Mouse (Mus musculus) olfactory bulb, adult 2 months (tissue): ENCODE data around the gene Tenm2. TPM values are rescaled to one million over a fixed set of nuclear protein-coding genes. Genes with fewer than 3 reads are reported as not detected.

Experiments
- H3K27ac ChIP-seq: fragments of 200-500 bp; 2 replicates; pipeline ENCODE4 v1.5.1; 2012; ENCODE audit warnings: low read depth, low read length; ENCODE audit not compliant: insufficient read depth
- H3K4me1 ChIP-seq: fragments of 200-500 bp; 2 replicates; pipeline ENCODE4 v1.6.1; 2012; ENCODE audit warnings: low read length; ENCODE audit not compliant: control insufficient read depth, insufficient read depth
- H3K4me3 ChIP-seq: fragments of 200-500 bp; 2 replicates; pipeline ENCODE4 v1.5.1; 2012; ENCODE audit warnings: mild to moderate bottlenecking, low read depth, low read length, moderate library complexity; ENCODE audit not compliant: insufficient read depth
- CTCF ChIP-seq: fragments of 200-500 bp; IDR thresholded peaks from 2 replicates; pipeline ENCODE4 v1.5.1; 2012; ENCODE audit warnings: low read depth, mild to moderate bottlenecking, low read length, moderate library complexity; ENCODE audit not compliant: insufficient read depth
- POLR2A ChIP-seq: fragments of 200-500 bp; IDR thresholded peaks from 2 replicates; pipeline ENCODE4 v1.6.1; 2012; ENCODE audit warnings: mild to moderate bottlenecking, low read depth, low read length, moderate library complexity; ENCODE audit not compliant: insufficient read depth
- WGBS: fragments of 180-500 bp; shearing (Covaris S2); methylation state at CpG from one replicate; pipeline ENCODE4 v1.1.7; 2018; 5-methylcytosine and 5-hydroxymethylcytosine counted together
- polyA plus RNA-seq: library from polyadenylated mRNA; stranded (reverse); fragments of >200 nt; gene quantifications from 2 replicates; pipeline ENCODE4 v1.2.4, GENCODE M21; 2012; ENCODE audit warnings: low replicate concordance; ENCODE audit not compliant: missing spikeins, insufficient read depth, insufficient read length

The Tenm2 gene
- polyA plus RNA-seq, 1 experiment, result not detected

DNA sequence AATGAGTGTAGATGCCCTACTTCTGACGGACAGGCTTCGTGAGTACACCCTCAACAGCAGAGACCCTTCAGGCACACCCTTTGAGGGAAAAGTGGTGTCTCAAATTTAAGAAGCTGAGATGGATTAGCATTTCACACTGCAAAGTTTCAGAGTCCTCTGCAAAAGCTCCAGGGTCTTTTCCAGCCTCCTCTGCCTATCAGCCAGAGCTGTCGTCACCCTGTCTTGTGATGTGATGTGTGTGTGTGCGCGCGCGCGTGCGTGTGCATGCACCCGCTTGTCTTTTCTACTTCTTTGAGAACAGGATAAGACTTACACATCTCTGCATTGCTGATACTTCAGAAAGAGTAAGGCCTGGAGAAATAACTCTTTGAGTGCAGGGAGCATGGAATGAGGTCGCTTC, 1179.2 kb downstream of the Tenm2 start:
- no peak overlapping the region for H3K27ac ChIP-seq
- TF ChIP-seq CTCF (no peak), POLR2A (no peak)
- H3K4me1 ChIP-seq, result no peaks in the 10 kb centered on the region
- 95% methylated on average over 11 of the region's 11 CpGs for WGBS
- no peak overlapping the region for H3K4me3 ChIP-seq

DNA sequence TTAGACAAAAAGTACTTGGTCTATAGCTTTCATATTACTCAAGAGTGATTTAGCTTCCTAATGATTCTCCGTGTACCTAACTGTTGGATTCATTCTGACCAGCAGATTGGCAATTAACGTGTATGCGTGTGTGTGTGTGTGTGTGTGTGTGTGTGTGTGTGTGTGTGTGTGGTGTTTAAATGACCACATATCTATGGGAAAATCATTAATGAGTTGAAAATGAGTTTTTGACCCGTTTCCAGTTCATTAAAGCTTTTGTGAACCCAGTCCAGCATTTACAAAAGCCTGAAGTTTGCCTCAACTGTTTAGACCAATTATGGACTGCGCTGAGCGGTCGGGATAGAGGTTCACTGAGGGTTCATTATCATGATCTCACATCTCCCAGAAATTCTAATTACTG, 1181.4 kb downstream of the Tenm2 start:
- 77% methylated on average over 7 of the region's 7 CpGs for WGBS
- peaks cover 3% of the 10 kb centered on the region; the same call in 1 of the 2 replicates for H3K4me1 ChIP-seq
- H3K27ac ChIP-seq, result no peak overlapping the region
- no peak overlapping the region for H3K4me3 ChIP-seq
- TF ChIP-seq CTCF (no peak), POLR2A (no peak)

DNA sequence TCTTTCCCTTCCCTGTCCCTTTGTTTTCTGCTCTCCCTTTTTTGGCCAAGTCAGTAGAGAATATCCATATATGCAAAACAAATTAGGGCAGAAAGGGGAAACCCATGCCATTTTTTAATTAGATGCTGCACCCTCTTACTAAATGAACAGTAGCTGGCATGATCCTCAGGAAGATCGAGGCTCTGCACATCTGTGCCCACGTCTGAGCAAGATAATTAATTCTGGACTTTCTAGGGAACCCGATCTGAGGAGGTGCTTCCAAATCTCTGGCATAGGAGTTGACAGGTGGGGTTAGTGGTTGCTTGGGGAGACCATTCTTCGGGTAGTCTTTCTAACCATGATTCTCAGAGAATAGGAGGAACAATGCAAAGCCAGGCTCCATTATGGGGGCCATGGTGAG, 1182.3 kb downstream of the Tenm2 start:
- H3K4me3 ChIP-seq, result no peak overlapping the region
- H3K4me1 ChIP-seq, result peaks cover 7% of the 10 kb centered on the region; the same call in 1 of the 2 replicates
- no peak for TF ChIP-seq CTCF
- TF ChIP-seq POLR2A, result no peak
- H3K27ac ChIP-seq, result no peak overlapping the region
- WGBS, result 61% methylated on average over 4 of the region's 4 CpGs

DNA sequence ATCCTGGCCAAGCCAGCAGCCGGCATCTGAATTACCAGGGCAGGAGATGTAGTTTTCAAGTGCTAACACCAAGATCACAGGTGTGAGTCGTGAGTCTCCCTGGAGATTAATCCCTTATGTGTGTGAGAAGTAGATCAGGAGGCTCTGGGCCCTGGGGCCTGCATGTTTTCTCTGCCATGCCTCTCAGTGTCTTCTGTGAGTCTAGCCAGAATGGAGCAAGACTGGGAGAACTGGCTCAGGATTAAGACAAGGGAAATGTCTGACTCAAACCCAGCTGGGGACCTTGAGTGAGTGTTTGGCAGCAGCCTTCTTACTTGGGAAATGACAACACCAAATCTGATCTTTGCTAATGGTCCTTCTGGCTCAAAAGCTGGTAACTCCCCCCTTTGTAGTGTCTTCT, 1183.2 kb downstream of the Tenm2 start:
- Histone ChIP-seq H3K4me3 (no peak overlapping the region), H3K4me1 (peaks cover 7% of the 10 kb centered on the region; the same call in 1 of the 2 replicates), H3K27ac (no peak overlapping the region)
- TF ChIP-seq POLR2A (no peak), CTCF (no peak)
- 93% methylated on average over 2 of the region's 2 CpGs for WGBS

DNA sequence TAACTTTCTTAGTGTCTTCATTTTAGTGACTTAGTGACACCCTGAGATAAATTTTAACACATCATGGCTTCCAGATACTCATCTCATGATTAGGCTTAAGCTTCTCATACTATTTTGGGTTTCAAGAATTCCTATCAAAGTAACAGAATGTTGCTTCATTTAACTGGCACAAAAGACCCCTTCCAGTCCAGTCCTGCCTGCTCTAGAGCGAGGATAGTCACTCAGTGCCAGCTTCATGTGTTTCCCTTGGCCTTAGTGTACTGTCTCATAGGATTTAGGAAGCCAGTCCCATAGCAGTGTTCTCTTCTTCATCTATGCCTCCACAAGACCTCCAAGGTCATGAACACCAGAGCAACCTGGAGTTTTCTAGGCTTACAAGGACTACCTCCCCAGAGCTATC, 1183.7 kb downstream of the Tenm2 start:
- H3K4me1 ChIP-seq, result peaks cover 7% of the 10 kb centered on the region; the same call in 1 of the 2 replicates

DNA sequence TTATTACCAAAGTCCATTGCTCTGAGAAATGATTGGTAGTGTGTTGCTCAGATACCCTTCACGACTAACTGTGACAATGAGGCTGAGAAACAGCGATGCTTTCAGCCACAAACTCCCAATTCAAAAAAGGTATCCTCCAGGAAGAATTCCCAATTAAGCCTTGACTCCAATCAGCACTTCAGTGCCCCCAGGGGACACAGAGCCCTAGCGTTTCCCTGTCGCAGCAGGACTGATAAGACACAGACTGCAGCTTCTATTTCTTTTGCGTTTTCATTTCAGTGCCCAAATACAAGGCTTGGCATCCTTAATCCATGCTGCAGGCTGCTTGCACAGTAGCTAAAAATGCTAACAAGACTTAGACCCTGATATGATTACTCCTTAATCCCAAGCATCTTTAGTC, 1186.2 kb downstream of the Tenm2 start:
- Histone ChIP-seq H3K27ac (no peak overlapping the region), H3K4me3 (no peak overlapping the region), H3K4me1 (peaks cover 10% of the 10 kb centered on the region; the same call in 1 of the 2 replicates)
- no peak for TF ChIP-seq POLR2A
- TF ChIP-seq CTCF, result no peak
- 41% methylated on average over 5 of the region's 5 CpGs for WGBS

More for the DNA sequence above, 1183.7 kb downstream of the Tenm2 start:
- Histone ChIP-seq H3K27ac (no peak overlapping the region), H3K4me3 (no peak overlapping the region)
- no peak for TF ChIP-seq CTCF
- no peak for TF ChIP-seq POLR2A
- WGBS, result 91% methylated on average over 1 of the region's 1 CpGs

DNA sequence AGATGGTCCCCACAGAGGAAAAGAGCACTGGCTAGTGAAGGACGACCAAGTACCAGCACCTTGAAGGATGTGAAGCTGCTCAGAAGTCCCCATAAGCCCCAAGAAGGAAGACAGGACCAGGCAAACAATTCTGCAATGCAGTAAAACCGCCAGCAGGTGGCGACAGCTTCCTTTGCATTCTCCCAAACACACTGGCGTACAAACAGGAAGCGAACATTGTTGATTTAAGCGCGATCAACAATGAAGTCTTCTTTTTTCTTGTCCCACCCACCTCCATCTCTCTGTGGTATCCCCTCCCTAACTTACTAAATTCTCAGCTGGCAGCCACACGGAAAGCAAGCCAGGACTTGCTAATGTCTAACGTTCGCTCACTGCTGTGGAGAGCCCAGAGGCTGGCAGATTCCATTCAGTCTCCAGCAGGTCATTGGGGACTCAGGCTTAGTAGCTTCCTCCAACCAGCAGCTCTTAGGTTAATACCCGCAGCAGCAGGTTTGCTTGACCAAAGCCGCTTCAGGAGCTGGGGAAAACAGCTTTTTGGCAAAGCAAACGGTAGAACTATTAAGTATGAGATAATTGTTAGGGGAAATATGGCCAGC, 1190.0 kb downstream of the Tenm2 start:
- 6% methylated on average over 13 of the region's 13 CpGs for WGBS
- no peak overlapping the region for H3K27ac ChIP-seq

DNA sequence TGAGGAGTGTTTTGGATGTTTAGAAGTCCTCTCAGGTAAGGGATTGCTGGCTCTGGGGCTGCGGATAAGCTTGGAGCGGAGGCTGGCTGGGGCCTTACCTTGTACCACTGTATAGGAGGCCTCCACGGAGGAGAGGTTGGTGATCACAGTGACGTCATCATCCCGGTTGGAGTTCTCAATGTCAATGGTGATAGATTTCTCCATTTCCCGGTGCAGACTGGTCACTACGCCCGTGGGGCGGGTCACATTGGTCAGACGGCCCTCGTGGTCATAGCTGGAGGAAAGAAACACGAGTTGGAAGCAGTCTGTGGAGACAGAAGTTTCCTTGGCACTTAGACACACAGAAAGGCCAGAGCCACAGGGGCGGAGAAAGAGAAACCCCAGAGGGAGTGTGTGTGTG, 1194.4 kb downstream of the Tenm2 start:
- no peak overlapping the region for H3K27ac ChIP-seq
- WGBS, result 92% methylated on average over 13 of the region's 13 CpGs
- no peak for TF ChIP-seq CTCF
- TF ChIP-seq POLR2A, result no peak

More for the DNA sequence above, 1190.0 kb downstream of the Tenm2 start:
- Histone ChIP-seq H3K4me3 (peak overlapping the region; percentile 40), H3K4me1 (peaks cover 10% of the 10 kb centered on the region; the same call in 1 of the 2 replicates)
- TF ChIP-seq CTCF (peak; percentile 77), POLR2A (no peak)

DNA sequence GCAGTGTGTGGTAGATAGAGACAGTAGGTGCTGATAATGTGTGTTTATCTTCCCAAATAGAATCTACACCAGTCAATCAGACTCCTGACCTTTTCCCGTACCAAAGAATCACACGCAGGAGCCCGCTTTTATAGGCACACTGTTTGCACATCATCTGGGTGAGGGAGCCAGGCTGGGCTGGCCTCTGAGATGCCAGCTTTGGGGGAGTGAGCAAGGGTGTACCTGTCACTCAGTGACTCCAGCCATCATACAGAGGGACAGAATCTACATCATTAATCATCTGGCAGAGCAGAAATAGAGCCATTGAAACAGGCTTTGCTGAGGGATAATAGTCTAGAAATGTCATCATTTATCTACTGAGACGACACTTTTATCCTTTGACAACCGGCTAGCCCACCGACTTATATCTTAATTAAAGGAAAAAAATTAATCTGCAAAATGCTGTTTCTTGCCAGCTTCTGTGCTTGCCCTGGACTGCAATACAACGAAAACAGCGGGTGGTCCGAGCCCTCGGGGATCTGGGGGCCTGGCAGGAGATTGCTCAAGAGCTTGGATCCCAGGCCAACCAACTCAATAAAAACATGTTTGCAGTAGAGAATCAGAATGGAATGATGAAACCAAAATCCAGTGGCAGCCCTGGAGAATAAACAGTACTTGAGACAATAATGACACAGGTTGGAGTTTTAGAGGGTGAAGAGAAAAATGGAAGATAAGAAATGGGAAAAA, 1195.1 kb downstream of the Tenm2 start:
- Histone ChIP-seq H3K4me3 (no peak overlapping the region), H3K27ac (no peak overlapping the region), H3K4me1 (no peaks in the 10 kb centered on the region)
- TF ChIP-seq CTCF (no peak), POLR2A (no peak)
- 81% methylated on average over 10 of the region's 10 CpGs for WGBS

More for the DNA sequence above, 1194.4 kb downstream of the Tenm2 start:
- Histone ChIP-seq H3K4me1 (0 out of 2 replicates have a peak, but pooled peaks cover 3% of the 10 kb centered on the region), H3K4me3 (no peak overlapping the region)

DNA sequence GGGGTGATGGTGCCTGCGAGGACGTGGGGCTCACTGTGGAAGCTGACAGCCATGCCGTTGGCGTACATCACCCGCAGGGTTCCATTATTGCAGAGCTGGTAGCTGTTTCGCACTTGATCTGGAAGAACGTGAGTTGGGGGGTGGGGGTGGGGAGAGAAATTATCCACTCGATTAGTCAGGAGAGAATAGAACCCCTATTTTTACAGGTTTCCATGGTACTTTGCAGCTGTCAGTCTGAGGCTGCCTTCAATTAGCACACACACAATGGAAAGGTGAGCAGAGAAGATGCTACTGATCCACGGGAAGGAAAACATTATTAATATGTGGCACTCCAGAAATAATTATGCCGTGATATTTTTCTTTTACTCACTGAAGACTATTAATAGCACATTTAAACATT, 1195.9 kb downstream of the Tenm2 start:
- Histone ChIP-seq H3K4me1 (no peaks in the 10 kb centered on the region), H3K27ac (no peak overlapping the region), H3K4me3 (no peak overlapping the region)
- TF ChIP-seq POLR2A (no peak), CTCF (no peak)
- WGBS, result 84% methylated on average over 10 of the region's 10 CpGs
